Mouse (Mus musculus) cerebellum, adult 18-20 months (tissue): Measurements from ENCODE around the gene Hs3st3a1.

Experiments
- DNase-seq, 2 experiments: peaks; one replicate each; pipeline ENCODE4 v3.0.0; 2021

Gene Hs3st3a1

GRCm38 (mm10) chr11:64489587-64490433, 54.7 kb downstream of the Hs3st3a1 start:
- no peak for DNase-seq

- DNase-seq, result no peak
Measured at GRCm38 (mm10) chr11:64494448-64494847, 59.3 kb downstream of the Hs3st3a1 start.

- no peak for DNase-seq
Measured at GRCm38 (mm10) chr11:64495935-64496334, 60.8 kb downstream of the Hs3st3a1 start.

- DNase-seq, result no peak
Measured at GRCm38 (mm10) chr11:64496677-64497076, 61.5 kb downstream of the Hs3st3a1 start.

- DNase-seq, result no peak
Measured at GRCm38 (mm10) chr11:64500536-64501112, 65.5 kb downstream of the Hs3st3a1 start.

- DNase-seq, result no peak
Measured at GRCm38 (mm10) chr11:64503040-64503439, 67.9 kb downstream of the Hs3st3a1 start.

GRCm38 (mm10) chr11:64505924-64506323, 70.8 kb downstream of the Hs3st3a1 start:
- DNase-seq, result no peak

- DNase-seq, result no peak
Measured at GRCm38 (mm10) chr11:64507024-64507423, 71.9 kb downstream of the Hs3st3a1 start.

- DNase-seq, result no peak
Measured at GRCm38 (mm10) chr11:64509106-64509505, 74.0 kb downstream of the Hs3st3a1 start.

GRCm38 (mm10) chr11:64512301-64512700, 77.2 kb downstream of the Hs3st3a1 start:
- DNase-seq, result no peak

- DNase-seq, result no peak
Measured at GRCm38 (mm10) chr11:64513419-64513818, 78.3 kb downstream of the Hs3st3a1 start.

- no peak for DNase-seq
Measured at GRCm38 (mm10) chr11:64516712-64517589, 81.8 kb downstream of the Hs3st3a1 start.

- no peak for DNase-seq
Measured at GRCm38 (mm10) chr11:64518146-64518841, 83.2 kb downstream of the Hs3st3a1 start.

GRCm38 (mm10) chr11:64523993-64524570, 89.0 kb downstream of the Hs3st3a1 start:
- DNase-seq, result no peak

GRCm38 (mm10) chr11:64537230-64537629, 102.1 kb downstream of the Hs3st3a1 start:
- no peak for DNase-seq

GRCm38 (mm10) chr11:64541866-64542265, 106.7 kb downstream of the Hs3st3a1 start:
- no peak for DNase-seq

GRCm38 (mm10) chr11:64542335-64542734, 107.2 kb downstream of the Hs3st3a1 start:
- no peak for DNase-seq

- no peak for DNase-seq
Measured at GRCm38 (mm10) chr11:64543181-64543641, 108.1 kb downstream of the Hs3st3a1 start.

GRCm38 (mm10) chr11:64544236-64544635, 109.1 kb downstream of the Hs3st3a1 start:
- DNase-seq, result no peak

- no peak for DNase-seq
Measured at GRCm38 (mm10) chr11:64549380-64549779, 114.2 kb downstream of the Hs3st3a1 start.

- DNase-seq, result no peak
Measured at GRCm38 (mm10) chr11:64549955-64550354, 114.8 kb downstream of the Hs3st3a1 start.

GRCm38 (mm10) chr11:64558282-64558681, 123.2 kb downstream of the Hs3st3a1 start:
- no peak for DNase-seq
